11 mouse cellular contexts compared by ENCODE assay signal in the genomic region with DNA sequence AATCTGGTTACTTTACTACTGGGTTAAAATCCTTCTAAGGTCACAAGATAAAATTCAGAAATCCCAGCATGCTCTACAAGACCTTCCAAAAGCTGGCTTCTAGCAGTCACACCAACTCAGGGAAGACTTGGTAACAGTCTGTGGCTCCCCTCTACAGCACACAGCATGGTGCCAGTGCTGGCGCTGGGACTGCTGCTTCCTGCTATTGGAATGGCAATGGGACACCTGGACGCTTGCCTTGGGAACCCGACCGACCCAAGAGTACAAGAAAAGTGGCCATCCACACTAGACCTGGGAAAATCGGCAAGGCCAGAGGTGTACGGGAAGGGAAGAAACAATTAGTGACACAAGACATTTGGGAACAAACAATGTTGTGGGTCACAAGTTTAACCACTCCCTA.
DNase-seq lines count a peak whose midpoint lies in the region.
"Had no signal": no experiment of that assay in that cellular context is flagged by ENCODE, and none has a peak within 500 bp of the region (broad histone marks: within the 10 kb centered on the region; RNA-seq: fewer than 3 reads in every experiment).

No protein-coding gene starts in this region.

- peak; percentile 15 for DNase-seq in cerebellum, adult 11-12 months
- DNase-seq in cerebellum, adult 9-11 months, result no peak
- peak; percentile 60 to 76 for DNase-seq in cerebellum, postnatal 14 days
- DNase-seq in cerebellum, adult 8-10 months, result no peak
- DNase-seq in cerebellum, postnatal 36 days, result peak; percentile 23 to 33
- DNase-seq in cerebellum, adult 18-20 months, result no peak
- DNase-seq: adrenal gland, adult 8-10 months; adrenal gland, postnatal 14 days; adrenal gland, postnatal 36 days; B cell, adult 2 months; forebrain, postnatal 0 days had no signal

Comparison
In these comparisons a context has a peak if more than half of its experiments do, and no peak if none do; other contexts are left out.
1. DNase-seq: peak in cerebellum, adult 11-12 months (single experiment), cerebellum, postnatal 14 days (2 of 2) and cerebellum, postnatal 36 days (2 of 2); none in cerebellum, adult 9-11 months (single experiment), cerebellum, adult 8-10 months (single experiment) and cerebellum, adult 18-20 months (0 of 2).